Mouse (Mus musculus) bone marrow, adult 2 months (tissue): ENCODE data around the gene Phgr1. TPM values are rescaled to one million over a fixed set of nuclear protein-coding genes. Genes with fewer than 3 reads are reported as not detected.

Experiments used
- H3K27ac ChIP-seq: fragments of 200-500 bp; 2 replicates; pipeline ENCODE4 v1.5.1; 2012; ENCODE audit warnings: low read depth, mild to moderate bottlenecking, control low read depth, inconsistent platforms, low read length; ENCODE audit not compliant: control insufficient read depth, poor library complexity, insufficient read depth
- H3K4me1 ChIP-seq: fragments of 200-500 bp; 2 replicates; pipeline ENCODE4 v1.6.1; 2011; ENCODE audit warnings: low read length; ENCODE audit not compliant: control insufficient read depth, insufficient read depth
- H3K4me3 ChIP-seq: fragments of 200-500 bp; replicated peaks from 2 replicates; pipeline ENCODE3; 2011; ENCODE audit warnings: mild to moderate bottlenecking, low read depth, low read length, control low read depth; ENCODE audit not compliant: control insufficient read depth
- CTCF ChIP-seq: fragments of 200-500 bp; IDR thresholded peaks from 2 replicates; pipeline ENCODE4 v1.5.1; 2011; ENCODE audit warnings: low read length, control low read depth; ENCODE audit not compliant: control insufficient read depth, insufficient read depth
- POLR2A ChIP-seq: fragments of 200-500 bp; IDR thresholded peaks from 2 replicates; pipeline ENCODE4 v1.6.1; 2011; ENCODE audit warnings: low read depth, mild to moderate bottlenecking, control low read depth, low read length, borderline replicate concordance; ENCODE audit not compliant: control insufficient read depth
- WGBS: fragments of 180-500 bp; shearing (Covaris S2); methylation state at CpG from one replicate; pipeline ENCODE4 v1.1.7; 2018; 5-methylcytosine and 5-hydroxymethylcytosine counted together
- polyA plus RNA-seq: library from polyadenylated mRNA; stranded (reverse); fragments of >200 nt; gene quantifications from 2 replicates; pipeline ENCODE4 v1.2.4, GENCODE M21; 2011; ENCODE audit warnings: low replicate concordance; ENCODE audit not compliant: missing spikeins, insufficient read depth, insufficient read length

Phgr1 gene
- polyA plus RNA-seq: not detected in 2 replicates

GRCm38 (mm10) chr2:118772158-118772874 lies at the start of gene Phgr1:
Gene Phgr1 (plus strand): TSS chr2:118772769.
- H3K4me3 ChIP-seq: no peak within 1 kb of the TSS
- no peak for TF ChIP-seq POLR2A
- no peak for TF ChIP-seq CTCF
- WGBS: 63% methylated on average over 6 of the region's 6 CpGs
- H3K27ac ChIP-seq: no peak within 1 kb of the TSS
- no peaks in the 10 kb centered on the region for H3K4me1 ChIP-seq

- no peak overlapping the region for H3K27ac ChIP-seq
- no peak overlapping the region for H3K4me3 ChIP-seq
- no peak for TF ChIP-seq CTCF
- TF ChIP-seq POLR2A: no peak
- peaks cover 2% of the 10 kb centered on the region; the same call in 1 of the 2 replicates for H3K4me1 ChIP-seq
- 47% methylated on average over 15 of the region's 15 CpGs for WGBS
These were observed 48.7 kb upstream of the Phgr1 start for GRCm38 (mm10) chr2:118723693-118724486.

GRCm38 (mm10) chr2:118725511-118725910 lies 47.1 kb upstream of the Phgr1 start:
- WGBS: 78% methylated on average over 4 of the region's 4 CpGs
- H3K4me3 ChIP-seq: no peak overlapping the region
- TF ChIP-seq POLR2A (no peak), CTCF (no peak)
- no peak overlapping the region for H3K27ac ChIP-seq
- H3K4me1 ChIP-seq: peaks cover 5% of the 10 kb centered on the region; the same call in 1 of the 2 replicates

DNA sequence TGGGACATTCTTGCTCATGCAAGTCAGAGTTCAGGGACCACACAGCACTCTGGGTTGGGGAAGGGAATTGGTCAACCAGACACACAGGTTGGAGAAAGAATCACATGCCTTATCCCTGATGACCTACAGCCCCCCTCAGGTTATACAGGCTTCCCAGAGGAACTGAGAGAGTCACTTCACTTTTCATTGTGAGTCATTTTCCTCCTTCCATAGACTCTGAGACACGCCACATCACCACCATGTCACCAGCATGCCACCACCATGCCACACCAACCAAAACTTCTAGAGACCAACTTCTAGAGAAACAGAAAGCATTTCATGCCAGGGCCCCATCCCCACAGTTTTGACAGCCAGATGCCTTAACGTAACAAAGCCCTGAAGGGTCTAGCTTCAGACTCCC lies 45.7 kb upstream of the Phgr1 start:
- TF ChIP-seq POLR2A: no peak
- no peak for TF ChIP-seq CTCF
- Histone ChIP-seq H3K4me3 (peak overlapping the region; percentile 93), H3K27ac (no peak overlapping the region; the same call in 1 of the 2 replicates), H3K4me1 (peaks cover 6% of the 10 kb centered on the region; the same call in 1 of the 2 replicates)
- WGBS: 23% methylated on average over 2 of the region's 2 CpGs

- Histone ChIP-seq H3K4me3 (peak overlapping the region; percentile 93), H3K27ac (peak overlapping the region; percentile 92), H3K4me1 (peaks cover 6% of the 10 kb centered on the region; the same call in 1 of the 2 replicates)
- WGBS: 2% methylated on average over 9 of the region's 9 CpGs
- no peak for TF ChIP-seq POLR2A
- TF ChIP-seq CTCF: no peak
These were observed 44.7 kb upstream of the Phgr1 start for GRCm38 (mm10) chr2:118727911-118728310.

DNA sequence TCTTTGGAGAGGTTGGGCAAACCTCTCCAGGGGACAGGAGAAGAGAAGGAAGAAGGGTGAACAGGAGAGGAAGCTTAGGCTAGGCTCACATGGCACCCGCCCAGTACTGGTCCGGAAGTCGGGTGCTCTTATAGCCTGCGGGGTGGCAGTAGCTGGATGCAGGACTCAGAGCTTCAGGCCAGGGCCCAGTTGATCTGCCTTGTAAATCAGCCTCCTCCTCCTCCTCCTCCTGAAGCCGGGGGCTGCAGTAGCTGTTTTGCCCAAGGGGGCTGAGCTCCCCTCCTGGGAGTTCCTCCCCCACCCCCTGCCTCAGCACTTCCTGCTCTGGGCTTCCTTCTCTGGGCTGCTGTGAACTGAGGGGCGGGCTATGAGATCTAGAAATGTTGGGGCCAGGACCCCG lies 44.2 kb upstream of the Phgr1 start, which contains the start of gene Plcb2:
Gene Plcb2, minus strand, starts transcription at position 102 of the 400 bp plus-strand sequence.
- Histone ChIP-seq H3K4me3 (peak within 1 kb of the TSS; percentile 93), H3K27ac (peak within 1 kb of the TSS; percentile 92), H3K4me1 (peaks cover 6% of the 10 kb centered on the region; the same call in 1 of the 2 replicates)
- TF ChIP-seq CTCF (no peak), POLR2A (peak; percentile 58; the same call in 1 of the 2 replicates)
- WGBS: 4% methylated on average over 7 of the region's 7 CpGs

DNA sequence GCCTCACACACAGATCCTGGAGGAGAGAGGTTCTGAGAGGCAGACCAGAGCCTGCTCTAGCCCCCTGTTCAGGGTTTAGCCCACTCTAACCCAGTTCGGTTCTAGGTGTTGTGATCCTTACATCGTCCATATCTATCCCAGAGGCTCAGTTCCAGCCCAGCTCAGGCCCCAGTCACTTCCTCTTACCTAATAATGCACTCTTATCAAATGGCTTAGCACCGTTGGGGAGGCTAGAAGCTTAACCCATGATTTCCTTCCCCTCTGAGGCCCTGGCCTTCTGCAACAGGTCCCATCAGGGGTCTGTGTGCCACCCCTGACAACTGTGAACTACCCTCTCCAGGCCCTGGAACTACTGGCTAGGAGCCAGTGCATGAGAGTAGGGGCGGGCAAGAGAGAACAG lies 43.4 kb upstream of the Phgr1 start:
- H3K27ac ChIP-seq: peak overlapping the region; percentile 92
- peaks cover 6% of the 10 kb centered on the region; the same call in 1 of the 2 replicates for H3K4me1 ChIP-seq
- 2% methylated on average over 4 of the region's 4 CpGs for WGBS
- TF ChIP-seq POLR2A (no peak), CTCF (no peak)
- peak overlapping the region; percentile 19 for H3K4me3 ChIP-seq
